Mouse (Mus musculus) CH12.LX (cell line): ENCODE results near the gene Slc6a2. TPM values are rescaled to one million over a fixed set of nuclear protein-coding genes. Genes with fewer than 3 reads are reported as not detected.

Experiments
- DNase-seq: peaks from one replicate; pipeline ENCODE4 v3.0.0-alpha.2; 2013; ENCODE audit errors: extremely low read depth
- H3K27ac ChIP-seq: 2 replicates; pipeline ENCODE4 v1.5.1; 2012; ENCODE audit warnings: low read depth, mild to moderate bottlenecking, control low read depth, moderate library complexity; ENCODE audit not compliant: insufficient read depth
- H3K27me3 ChIP-seq: replicated peaks from 2 replicates; pipeline ENCODE3; 2012; ENCODE audit warnings: inconsistent platforms
- H3K36me3 ChIP-seq, 2 experiments: replicated peaks in 1 of 2; 2 replicates each; pipeline versions ENCODE3 to v1.6.1; 2012; ENCODE audit warnings: inconsistent platforms in 1 of 2, low read length in 1 of 2, mild to moderate bottlenecking in 1 of 2, mixed read lengths in 1 of 2, moderate library complexity in 1 of 2; ENCODE audit not compliant: control insufficient read depth in 1 of 2, insufficient read depth in 1 of 2
- H3K4me1 ChIP-seq, 2 experiments: 2 replicates each; pipeline ENCODE4 v1.6.1; 2012; ENCODE audit warnings: inconsistent platforms in 1 of 2, moderate library complexity in 1 of 2; ENCODE audit not compliant: insufficient read depth in 2 of 2, control insufficient read depth in 1 of 2
- H3K4me2 ChIP-seq: 2 replicates; pipeline ENCODE4 v1.6.1; 2012; ENCODE audit warnings: low read depth, mild to moderate bottlenecking, control low read depth; ENCODE audit not compliant: poor library complexity, insufficient read depth, severe bottlenecking
- H3K4me3 ChIP-seq, 3 experiments: fragments of 150-350 bp in 1 of 3; sonication (generic) in 1 of 3; replicated peaks in 1 of 3; 2 replicates each; pipeline versions ENCODE3 to v1.5.1; 2011 to 2012; ENCODE audit warnings: low read depth in 2 of 3, low read length in 2 of 3, mild to moderate bottlenecking in 2 of 3, moderate library complexity in 2 of 3, control low read depth in 1 of 3, improper control_type of control experiment in 1 of 3, inconsistent platforms in 1 of 3, mixed read lengths in 1 of 3; ENCODE audit not compliant: poor library complexity in 1 of 3
- H3K79me2 ChIP-seq: replicated peaks from 2 replicates; pipeline ENCODE4 v1.6.1; 2012; ENCODE audit warnings: mild to moderate bottlenecking, moderate library complexity; ENCODE audit not compliant: control insufficient read depth, poor library complexity, insufficient read depth, severe bottlenecking; ENCODE audit errors: extremely low read depth
- H3K9ac ChIP-seq: 2 replicates; pipeline ENCODE4 v1.6.1; 2012; ENCODE audit warnings: low read depth, mild to moderate bottlenecking, control low read depth, moderate library complexity; ENCODE audit not compliant: insufficient read depth
- H3K9me3 ChIP-seq: replicated peaks from 2 replicates; pipeline ENCODE3; 2012; ENCODE audit warnings: low read length, inconsistent platforms, mixed read lengths
- BHLHE40 ChIP-seq: IDR thresholded peaks from 2 replicates; pipeline ENCODE4 v1.6.1; 2011; ENCODE audit warnings: mild to moderate bottlenecking, low read depth, low read length, improper control_type of control experiment
- CHD1 ChIP-seq: IDR thresholded peaks from 2 replicates; pipeline ENCODE4 v1.6.1; 2012; ENCODE audit warnings: low read depth, low read length, improper control_type of control experiment, inconsistent platforms
- CTCF ChIP-seq, 2 experiments: IDR thresholded peaks in 1 of 2; conservative IDR thresholded peaks in 1 of 2; 2 replicates each; pipeline ENCODE4 v1.5.1; 2011 to 2012; ENCODE audit warnings: low read depth in 2 of 2, low read length in 2 of 2, improper control_type of control experiment in 1 of 2, inconsistent platforms in 1 of 2, mild to moderate bottlenecking in 1 of 2, moderate library complexity in 1 of 2
- E2F4 ChIP-seq: IDR thresholded peaks from 2 replicates; pipeline ENCODE4 v1.6.1; 2011; ENCODE audit warnings: low read depth, low read length, improper control_type of control experiment; ENCODE audit not compliant: insufficient replicate concordance
- ELF1 ChIP-seq: IDR thresholded peaks from 2 replicates; pipeline ENCODE4 v1.6.1; 2014; ENCODE audit warnings: low read depth, mild to moderate bottlenecking, inconsistent platforms, low read length, improper control_type of control experiment
- ETS1 ChIP-seq: conservative IDR thresholded peaks from 2 replicates; pipeline ENCODE4 v1.6.1; 2012; ENCODE audit warnings: low read depth, mild to moderate bottlenecking, inconsistent platforms, low read length, improper control_type of control experiment, moderate library complexity
- GABPA ChIP-seq: IDR thresholded peaks from 2 replicates; pipeline ENCODE4 v1.6.1; 2012; ENCODE audit warnings: low read depth, low read length, improper control_type of control experiment, inconsistent platforms; ENCODE audit not compliant: insufficient replicate concordance
- JUND ChIP-seq: conservative IDR thresholded peaks from 2 replicates; pipeline ENCODE4 v1.6.1; 2011; ENCODE audit warnings: low read depth, low read length, improper control_type of control experiment
- MAX ChIP-seq: IDR thresholded peaks from 2 replicates; pipeline ENCODE4 v1.6.1; 2011; ENCODE audit warnings: low read length, improper control_type of control experiment
- MXI1 ChIP-seq: IDR thresholded peaks from 2 replicates; pipeline ENCODE4 v1.6.1; 2011; ENCODE audit warnings: mild to moderate bottlenecking, low read depth, low read length, improper control_type of control experiment
- MYC ChIP-seq: IDR thresholded peaks from 2 replicates; pipeline ENCODE4 v1.6.1; 2011; ENCODE audit warnings: low read depth, mild to moderate bottlenecking, improper control_type of control experiment, low read length
- NRF1 ChIP-seq: IDR thresholded peaks from 2 replicates; pipeline ENCODE4 v1.6.1; 2014; ENCODE audit warnings: low read depth, mild to moderate bottlenecking, inconsistent platforms, low read length, improper control_type of control experiment, moderate library complexity
- POLR2A ChIP-seq: IDR thresholded peaks from 2 replicates; pipeline ENCODE4 v1.6.1; 2011; ENCODE audit warnings: low read depth, mild to moderate bottlenecking, improper control_type of control experiment, low read length
- POLR2AphosphoS2 ChIP-seq: IDR thresholded peaks from 2 replicates; pipeline ENCODE4 v1.6.1; 2011; ENCODE audit warnings: low read depth, low read length, improper control_type of control experiment
- RAD21 ChIP-seq: IDR thresholded peaks from 2 replicates; pipeline ENCODE4 v1.6.1; 2011; ENCODE audit warnings: low read depth, mild to moderate bottlenecking, low read length, improper control_type of control experiment, moderate library complexity
- SMC3 ChIP-seq: IDR thresholded peaks from 2 replicates; pipeline ENCODE4 v1.6.1; 2011; ENCODE audit warnings: low read depth, low read length, improper control_type of control experiment
- TCF12 ChIP-seq: IDR thresholded peaks from 2 replicates; pipeline ENCODE4 v1.6.1; 2014; ENCODE audit warnings: low read depth, mild to moderate bottlenecking, inconsistent platforms, low read length, improper control_type of control experiment
- UBTF ChIP-seq: IDR thresholded peaks from 2 replicates; pipeline ENCODE4 v1.6.1; 2012; ENCODE audit warnings: low read depth, mild to moderate bottlenecking, inconsistent platforms, low read length, improper control_type of control experiment, moderate library complexity
- USF2 ChIP-seq: conservative IDR thresholded peaks from 2 replicates; pipeline ENCODE4 v1.6.1; 2011; ENCODE audit warnings: low read depth, low read length, improper control_type of control experiment
- ZC3H11A ChIP-seq: IDR thresholded peaks from 2 replicates; pipeline ENCODE4 v1.6.1; 2012; ENCODE audit warnings: low read depth, mild to moderate bottlenecking, inconsistent platforms, low read length, improper control_type of control experiment
- ZKSCAN1 ChIP-seq: IDR thresholded peaks from 2 replicates; pipeline ENCODE4 v1.6.1; 2012; ENCODE audit warnings: low read depth, inconsistent platforms, low read length, improper control_type of control experiment, borderline replicate concordance
- ZNF384 ChIP-seq: IDR thresholded peaks from 2 replicates; pipeline ENCODE4 v1.6.1; 2012; ENCODE audit warnings: low read depth, low read length, improper control_type of control experiment, inconsistent platforms
- dilution Hi-C: fragments of 300-500 bp; cut with MboI; formaldehyde crosslinking; loops from 2 replicates; pipeline ENCODE4 v1.14.3; 2020; ENCODE audit warnings: low sequenced_read_pairs; ENCODE audit not compliant: extremely low pct_unique_long_range_greater_than_20kb, extremely low pct_ligation_motif_present
- in situ Hi-C: fragments of 300-500 bp; cut with MboI; formaldehyde crosslinking; loops from 3 replicates; pipeline ENCODE4 v1.14.3; 2019; ENCODE audit warnings: low sequenced_read_pairs, low pct_ligation_motif_present, low pct_unique_long_range_greater_than_20kb, mixed read lengths
- polyA plus RNA-seq: library from polyadenylated mRNA; unstranded; fragments of >175 nt; gene quantifications from 2 replicates; pipeline ENCODE4 v1.2.1, GENCODE M21; 2012; ENCODE audit warnings: low read depth; ENCODE audit not compliant: insufficient read length
- total RNA-seq, 2 experiments: library from RNA; depleted of rRNA; stranded (reverse); fragments of 300-350 nt in 1 of 2; fragments of >200 nt in 1 of 2; gene quantifications; 2 replicates each; pipeline ENCODE4 v1.2.3; 2012 to 2014

The Slc6a2 gene
- total and polyA plus RNA-seq, 3 experiments, result not detected

DNA sequence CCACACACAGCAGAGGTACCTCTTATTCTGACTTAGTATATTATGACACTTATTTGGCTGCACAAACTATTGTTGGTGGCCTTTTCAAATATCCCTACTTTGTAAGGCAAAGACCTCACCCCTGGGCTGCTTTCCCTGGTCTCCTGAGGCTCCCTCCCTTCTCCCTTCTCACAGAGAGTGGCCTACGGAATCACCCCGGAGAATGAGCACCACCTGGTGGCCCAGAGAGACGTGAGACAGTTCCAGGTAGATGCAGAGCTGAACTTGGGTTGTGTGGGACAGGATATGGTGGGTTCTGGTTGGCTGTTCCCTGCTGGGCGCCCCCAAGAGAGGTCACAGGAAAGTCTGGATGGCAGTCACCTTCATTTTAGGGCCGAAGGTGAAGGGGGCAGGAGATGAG is 37.0 kb downstream of the Slc6a2 start:
- dilution Hi-C loops, result no loop called here
- TF ChIP-seq CTCF (conservative IDR thresholded peaks at IDR 0.05 in 1 of 2, IDR thresholded peaks at IDR 0.05 in 1 of 2; ENCODE audit: low read depth in 2 of 2, low read length in 2 of 2) (no peak), ZC3H11A (no peak), NRF1 (no peak), ZNF384 (no peak), USF2 (no peak), BHLHE40 (no peak), POLR2A (no peak), ELF1 (no peak), MXI1 (no peak), GABPA (no peak), MAX (no peak), POLR2AphosphoS2 (no peak), CHD1 (no peak), ETS1 (no peak), RAD21 (no peak), UBTF (no peak), MYC (no peak), TCF12 (no peak), E2F4 (no peak), ZKSCAN1 (no peak)
- H3K36me3 ChIP-seq, result no peaks in the 10 kb centered on the region
- no peaks in the 10 kb centered on the region for H3K79me2 ChIP-seq
- peaks cover 71% of the 10 kb centered on the region for H3K9me3 ChIP-seq
- H3K27me3 ChIP-seq, result no peaks in the 10 kb centered on the region
- in situ Hi-C loops, result no loop called here
- H3K4me1 ChIP-seq, result no peaks in the 10 kb centered on the region
- no peak overlapping the region for H3K4me3 ChIP-seq
- no peak overlapping the region for H3K4me2 ChIP-seq
- no peak overlapping the region for H3K27ac ChIP-seq
- no peak overlapping the region for H3K9ac ChIP-seq
- DNase-seq, result no peak

- Histone ChIP-seq H3K79me2 (no peaks in the 10 kb centered on the region), H3K4me1 (no peaks in the 10 kb centered on the region), H3K4me3 (no peak overlapping the region), H3K27ac (no peak overlapping the region), H3K9me3 (peaks cover 63% of the 10 kb centered on the region), H3K9ac (no peak overlapping the region), H3K27me3 (no peaks in the 10 kb centered on the region), H3K36me3 (no peaks in the 10 kb centered on the region), H3K4me2 (no peak overlapping the region)
- dilution Hi-C loops, result no loop called here
- peak; percentile 8 for DNase-seq
- TF ChIP-seq CTCF (conservative IDR thresholded peaks at IDR 0.05 in 1 of 2, IDR thresholded peaks at IDR 0.05 in 1 of 2; ENCODE audit: low read depth in 2 of 2, low read length in 2 of 2) (peak in 1 of 2 experiments; percentile 36; a peak in 2 of 4 replicates), JUND (no peak), SMC3 (peak; percentile 17; the same call in 1 of the 2 replicates), RAD21 (peak; percentile 29)
- in situ Hi-C loops, result no loop called here
Observed at GRCm38 (mm10) chr8:92998600-92998999, 38.7 kb downstream of the Slc6a2 start.
